Mouse (Mus musculus): ENCODE results near the gene Col1a1. TPM values are rescaled to one million over a fixed set of nuclear protein-coding genes. Genes with fewer than 3 reads are reported as not detected.
"Not testable (repeated sequence)": the region's sequence is repeated elsewhere in the genome, so short reads cannot be mapped to it uniquely, and the experiment has no call there.

The Col1a1 gene
- total RNA-seq, 2 experiments from 2014 or later: 39.7 to 59.5 TPM

DNA sequence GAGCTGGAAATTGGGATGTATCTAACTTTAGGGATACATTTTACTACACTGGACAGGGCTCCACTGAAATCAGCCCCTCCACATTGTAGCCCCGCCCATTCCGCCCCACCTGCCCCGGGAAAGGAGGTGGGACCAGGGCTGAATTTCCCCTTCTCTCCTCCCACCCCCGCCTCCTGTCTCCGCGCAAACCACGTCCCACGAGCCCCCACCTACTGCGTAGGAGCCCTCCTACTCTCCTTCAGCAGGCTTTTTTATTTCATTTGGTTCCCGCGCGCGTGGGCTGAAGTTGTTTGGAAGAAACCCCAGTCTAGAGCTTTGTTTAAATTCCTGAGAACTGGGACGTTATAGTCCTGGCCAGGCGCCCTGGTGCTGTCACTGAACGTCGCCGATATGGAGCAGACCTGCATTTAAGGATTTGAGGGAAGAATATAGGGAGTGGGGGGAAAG is 1.3 kb downstream of the Col1a1 start:
- DNase-seq (ENCODE audit: low spot score in 2 of 2): no peak

DNA sequence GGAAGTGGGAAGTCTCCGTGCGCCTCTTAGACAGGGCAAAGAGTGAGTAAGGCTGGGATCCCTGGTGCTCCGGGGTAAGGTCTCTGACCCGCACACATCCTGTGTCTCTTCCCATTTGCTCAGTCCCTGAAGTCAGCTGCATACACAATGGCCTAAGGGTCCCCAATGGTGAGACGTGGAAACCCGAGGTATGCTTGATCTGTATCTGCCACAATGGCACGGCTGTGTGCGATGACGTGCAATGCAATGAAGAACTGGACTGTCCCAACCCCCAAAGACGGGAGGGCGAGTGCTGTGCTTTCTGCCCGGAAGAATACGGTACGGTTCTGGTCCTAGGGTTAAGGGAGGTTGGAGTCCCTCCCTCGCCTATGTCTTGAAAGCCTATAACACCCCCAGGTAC is 1.8 kb downstream of the Col1a1 start:
- DNase-seq (ENCODE audit: low spot score in 2 of 2): no peak

DNA sequence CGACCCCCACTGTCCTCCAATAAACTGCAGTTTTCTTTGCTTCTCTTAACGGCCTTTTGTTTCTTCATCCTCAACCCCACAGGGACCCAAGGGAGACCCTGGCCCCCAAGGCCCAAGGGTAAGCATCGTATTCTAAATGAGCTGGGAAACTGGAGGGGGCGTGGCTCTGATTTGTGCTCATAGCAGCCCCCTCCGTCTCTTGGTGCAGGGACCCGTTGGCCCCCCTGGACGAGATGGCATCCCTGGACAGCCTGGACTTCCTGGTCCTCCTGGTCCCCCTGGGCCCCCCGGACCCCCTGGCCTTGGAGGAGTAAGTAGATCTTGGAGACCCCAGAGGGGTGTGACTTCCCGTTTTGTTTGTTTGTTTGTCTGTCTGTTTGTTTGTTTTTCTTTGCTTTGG is 2.3 kb downstream of the Col1a1 start:
- DNase-seq (ENCODE audit: low spot score in 2 of 2): no peak

DNA sequence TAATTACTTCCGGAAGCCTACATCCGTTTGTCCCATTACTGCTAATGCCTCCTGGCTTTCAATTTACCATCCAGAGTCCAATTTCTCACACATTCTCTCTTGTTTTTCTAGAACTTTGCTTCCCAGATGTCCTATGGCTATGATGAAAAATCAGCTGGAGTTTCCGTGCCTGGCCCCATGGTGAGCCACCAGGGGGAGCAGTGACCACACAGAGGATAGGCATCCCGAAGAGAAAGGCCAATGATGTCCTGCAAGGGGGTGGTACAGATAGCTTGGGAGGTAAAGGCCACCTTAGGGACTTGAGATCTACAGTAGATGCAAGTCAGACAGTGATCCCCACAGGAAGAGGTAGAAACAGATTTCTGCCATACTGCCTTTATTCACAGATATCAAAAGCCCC is 3.3 kb downstream of the Col1a1 start:
- DNase-seq (ENCODE audit: low spot score in 2 of 2): peak; percentile 78 to 84

DNA sequence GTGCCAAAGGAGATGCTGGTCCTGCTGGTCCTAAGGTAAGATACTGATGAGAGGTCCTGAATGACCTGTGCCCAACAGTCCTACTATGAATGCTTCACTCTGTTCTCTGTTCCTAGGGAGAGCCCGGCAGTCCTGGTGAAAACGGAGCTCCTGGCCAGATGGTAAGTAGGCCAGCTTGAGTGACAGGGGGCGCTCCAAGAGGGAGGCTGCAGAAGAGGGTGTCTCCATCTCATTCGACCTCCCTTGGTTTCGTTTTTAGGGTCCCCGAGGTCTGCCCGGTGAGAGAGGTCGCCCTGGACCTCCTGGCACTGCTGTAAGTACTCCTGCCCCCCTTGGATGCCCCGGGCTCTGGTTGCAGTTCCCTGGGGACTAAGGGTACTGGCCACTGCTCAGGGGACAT is 5.1 kb downstream of the Col1a1 start:
- DNase-seq (ENCODE audit: low spot score in 2 of 2): no peak

DNA sequence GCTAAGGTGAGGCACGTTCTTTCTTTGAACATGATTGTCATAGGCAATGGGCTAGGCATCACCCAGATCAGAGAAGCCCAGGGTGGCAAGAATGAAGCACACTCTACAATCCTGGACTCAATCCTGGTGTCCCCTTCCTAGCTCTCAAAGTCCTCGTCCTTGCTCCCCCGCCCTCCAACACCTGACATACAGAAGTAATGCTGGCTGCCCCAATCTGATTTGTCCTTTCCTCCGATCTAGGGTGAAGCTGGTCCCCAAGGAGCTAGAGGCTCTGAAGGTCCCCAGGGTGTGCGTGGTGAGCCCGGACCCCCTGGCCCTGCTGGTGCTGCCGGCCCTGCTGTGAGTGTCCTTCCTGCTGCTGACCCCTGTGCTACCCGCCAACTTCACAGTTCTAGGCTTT is 5.8 kb downstream of the Col1a1 start:
- DNase-seq (ENCODE audit: low spot score in 2 of 2): no peak

DNA sequence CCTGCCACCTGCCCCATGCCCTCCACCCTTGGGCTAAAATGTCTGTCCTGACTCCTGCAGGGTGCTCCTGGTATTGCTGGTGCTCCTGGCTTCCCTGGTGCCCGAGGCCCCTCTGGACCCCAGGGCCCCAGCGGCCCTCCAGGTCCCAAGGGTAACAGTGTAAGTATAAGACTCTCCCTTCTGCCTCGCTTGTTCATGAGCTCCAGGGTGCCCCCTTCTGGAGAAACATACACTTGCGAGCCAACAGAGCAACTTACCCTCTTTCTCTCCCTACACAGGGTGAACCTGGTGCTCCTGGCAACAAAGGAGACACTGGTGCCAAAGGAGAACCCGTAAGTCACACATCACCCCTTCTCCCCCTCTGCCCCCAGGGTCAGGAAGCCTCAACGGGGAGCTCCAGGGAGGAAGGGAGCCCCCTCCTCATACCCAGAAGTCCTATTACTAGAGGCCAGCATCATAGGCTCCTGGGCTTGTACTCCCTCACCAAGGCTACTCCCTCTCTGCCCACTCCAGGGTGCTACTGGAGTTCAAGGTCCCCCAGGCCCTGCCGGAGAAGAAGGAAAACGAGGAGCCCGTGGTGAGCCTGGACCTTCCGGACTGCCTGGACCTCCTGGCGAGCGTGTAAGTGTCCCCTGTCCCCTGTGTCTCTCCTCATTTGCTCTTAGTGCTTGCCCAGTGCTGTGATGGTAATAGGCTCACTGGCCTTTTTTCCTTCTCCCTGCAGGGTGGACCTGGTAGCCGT is 6.4 kb downstream of the Col1a1 start:
- no peak for DNase-seq (ENCODE audit: low spot score in 2 of 2)

DNA sequence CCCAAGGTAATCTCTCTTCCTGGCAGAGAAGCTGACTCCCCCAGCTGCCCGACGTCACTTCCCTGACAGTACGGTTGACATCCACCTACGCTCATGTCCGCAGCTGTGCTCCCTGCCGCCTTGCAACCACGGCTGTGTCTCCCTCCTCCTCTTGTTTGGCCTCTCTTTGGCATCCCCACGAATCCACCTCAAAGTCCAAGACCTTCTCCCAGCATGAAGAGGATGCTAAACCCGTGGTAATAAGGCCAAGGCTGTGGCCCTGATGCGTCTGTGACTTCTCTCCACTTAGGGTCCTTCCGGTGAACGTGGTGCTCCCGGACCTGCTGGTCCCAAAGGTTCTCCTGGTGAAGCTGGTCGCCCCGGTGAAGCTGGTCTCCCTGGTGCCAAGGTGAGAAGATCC is 7.0 kb downstream of the Col1a1 start:
- DNase-seq (ENCODE audit: low spot score in 2 of 2): no peak

DNA sequence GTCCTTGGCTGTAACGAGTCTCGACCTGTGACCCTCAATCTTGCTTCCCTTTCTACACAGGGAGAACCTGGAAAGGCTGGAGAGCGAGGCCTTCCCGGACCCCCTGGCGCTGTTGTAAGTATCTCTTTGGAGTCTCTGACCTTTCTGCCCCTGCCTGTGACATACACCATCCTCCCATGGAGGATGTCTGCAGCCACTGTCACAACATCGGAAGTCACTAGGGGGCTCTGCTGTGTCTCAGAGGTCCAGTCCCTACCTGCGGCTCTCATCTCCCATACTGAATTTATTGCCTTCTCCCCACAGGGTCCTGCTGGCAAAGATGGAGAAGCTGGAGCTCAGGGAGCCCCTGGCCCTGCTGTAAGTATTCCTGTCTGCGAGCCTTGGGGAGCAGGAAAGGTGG is 8.3 kb downstream of the Col1a1 start:
- no peak for DNase-seq (ENCODE audit: low spot score in 2 of 2)

DNA sequence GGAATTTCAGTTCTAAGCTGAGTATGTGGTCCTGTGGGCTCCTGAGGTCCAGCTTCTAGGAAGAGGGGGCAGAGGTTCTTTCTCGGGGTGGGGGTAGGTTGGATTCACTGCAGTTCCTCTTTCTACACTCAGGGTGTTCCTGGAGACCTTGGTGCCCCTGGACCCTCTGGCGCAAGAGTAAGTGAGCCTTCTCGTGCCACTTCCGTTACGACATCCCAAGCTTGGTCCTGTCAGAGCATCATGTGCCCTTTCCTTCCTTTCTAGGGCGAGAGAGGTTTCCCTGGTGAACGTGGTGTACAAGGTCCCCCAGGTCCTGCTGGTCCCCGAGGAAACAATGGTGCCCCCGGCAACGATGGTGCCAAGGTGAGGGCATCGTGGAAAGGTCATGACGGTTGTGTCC is 9.2 kb downstream of the Col1a1 start:
- no peak for DNase-seq (ENCODE audit: low spot score in 2 of 2)

DNA sequence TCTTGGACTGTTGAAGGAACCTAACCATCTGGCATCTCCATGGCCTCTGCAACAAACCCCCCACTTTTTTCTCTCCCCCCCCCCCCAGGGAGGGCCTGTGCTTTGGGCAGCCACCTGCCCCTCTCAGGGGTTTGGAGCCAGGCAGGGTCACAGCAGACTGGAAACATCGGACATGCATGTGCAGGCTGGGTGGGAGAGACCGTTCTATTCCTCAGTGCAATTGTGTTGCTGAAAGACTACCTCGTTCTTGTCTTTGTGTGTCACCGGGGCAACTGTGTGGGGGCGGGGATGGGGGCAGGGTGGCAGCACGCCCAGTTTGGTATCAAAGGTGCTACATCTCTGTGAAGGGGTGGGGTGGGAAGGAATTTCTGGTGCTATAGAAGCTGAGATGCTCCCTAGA is 16.1 kb downstream of the Col1a1 start:
- DNase-seq (ENCODE audit: low spot score in 2 of 2): no peak

DNA sequence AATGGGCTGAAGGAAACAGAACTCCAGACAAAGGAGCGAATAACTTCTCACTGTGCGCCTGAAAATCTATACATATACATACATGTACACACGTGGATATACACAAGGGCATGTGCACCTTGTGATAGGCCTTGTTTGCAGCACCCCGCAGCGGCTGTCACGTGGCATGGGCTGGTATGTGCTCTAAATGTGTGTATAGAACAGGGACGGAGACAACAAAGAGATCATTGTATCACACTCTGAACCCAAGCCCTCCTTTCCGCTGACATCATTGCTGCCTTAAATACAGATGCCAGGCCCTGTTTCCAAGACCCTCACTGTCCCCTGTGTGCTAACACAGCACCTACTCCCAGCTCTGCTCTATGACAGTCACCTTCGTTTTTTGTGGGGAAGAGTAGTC is 19.1 kb downstream of the Col1a1 start:
- no peak for DNase-seq (ENCODE audit: low spot score in 2 of 2)

DNA sequence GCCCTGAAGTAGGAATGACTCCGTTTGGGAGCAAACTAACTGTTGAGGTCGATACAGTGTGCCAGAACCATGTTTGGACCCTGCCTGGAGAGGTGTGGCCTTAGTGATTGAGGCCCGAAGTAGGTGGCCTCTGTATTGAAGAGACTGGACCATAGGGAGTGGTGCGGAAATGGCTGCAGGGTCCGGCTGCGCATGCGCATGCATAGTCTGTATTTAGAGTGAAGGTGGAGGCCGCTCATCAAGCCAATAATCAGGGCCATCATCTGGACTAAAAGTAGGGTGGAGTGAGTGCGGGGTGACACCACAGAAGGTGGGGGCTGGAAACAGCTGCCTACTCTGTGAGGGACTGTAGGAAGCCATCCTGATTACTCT is 21.7 kb downstream of the Col1a1 start:
- DNase-seq (ENCODE audit: low spot score in 2 of 2): no peak

DNA sequence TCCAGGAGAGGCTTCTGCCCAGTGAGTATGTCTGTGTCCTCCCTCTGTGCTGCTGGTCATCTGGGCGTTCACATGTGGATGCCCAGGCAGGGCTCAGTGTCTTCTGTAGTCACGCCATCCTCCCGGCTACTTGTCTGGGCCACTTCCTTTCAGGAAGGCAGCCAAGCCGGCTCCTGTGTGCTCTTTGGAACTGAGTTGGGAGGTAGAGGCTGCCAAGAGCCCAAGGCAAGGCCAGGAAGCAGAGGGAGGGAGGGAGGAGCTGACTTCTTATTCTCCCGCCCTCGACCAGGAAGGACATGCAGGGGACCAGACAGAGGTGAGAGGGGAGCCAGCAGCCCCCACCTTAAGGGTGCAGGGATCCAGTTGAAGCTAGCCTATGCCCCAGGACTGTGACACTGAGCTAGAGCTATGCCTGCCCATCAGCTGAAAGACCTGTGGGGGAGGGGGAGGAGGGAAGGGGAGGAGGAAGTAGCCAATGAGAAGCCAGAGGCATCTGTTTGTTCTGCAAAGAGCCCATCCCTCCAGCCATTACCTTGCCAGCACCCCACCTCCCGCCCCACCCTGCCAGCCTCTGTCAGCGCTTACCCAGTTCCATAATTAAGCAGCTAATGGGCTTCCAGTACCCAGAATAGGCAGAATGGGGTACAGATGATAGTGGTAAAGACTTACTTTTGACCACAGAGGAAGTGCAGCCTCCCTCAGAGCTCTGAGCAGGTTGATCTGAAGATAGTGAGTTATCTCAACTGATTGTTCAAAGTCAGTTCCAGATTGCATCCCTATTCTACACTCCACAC is 22.2 kb downstream of the Col1a1 start:
- peak; percentile 50 to 64 for DNase-seq (ENCODE audit: low spot score in 2 of 2)

DNA sequence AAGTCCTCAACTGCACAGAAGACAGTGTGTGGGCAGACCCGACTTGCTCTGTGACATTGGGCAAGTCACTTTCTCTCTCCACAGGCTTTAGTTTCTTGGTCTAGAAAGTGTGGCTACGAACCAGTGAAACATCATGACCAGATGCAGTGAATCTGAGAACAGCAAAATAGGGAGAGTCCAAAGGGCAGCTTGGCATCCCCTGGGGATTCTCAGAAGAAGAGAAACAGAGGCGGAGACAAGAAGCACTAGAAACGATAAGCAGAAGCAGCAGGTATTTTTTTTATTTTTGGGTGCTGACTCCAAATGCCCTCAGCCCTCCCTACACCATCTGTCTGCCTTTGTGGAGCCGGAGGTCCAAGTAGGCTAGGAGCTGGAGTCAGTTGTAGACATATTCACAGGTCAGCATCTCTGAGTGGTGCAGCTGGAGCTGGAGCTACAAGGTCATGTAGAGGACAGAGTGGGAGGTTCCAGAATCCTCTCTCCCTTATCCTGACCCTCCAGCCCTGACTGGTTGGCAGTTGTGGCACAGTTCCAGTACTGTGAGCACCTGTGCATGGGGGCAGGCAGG is 26.6 kb downstream of the Col1a1 start:
- no peak for DNase-seq (ENCODE audit: low spot score in 2 of 2)

DNA sequence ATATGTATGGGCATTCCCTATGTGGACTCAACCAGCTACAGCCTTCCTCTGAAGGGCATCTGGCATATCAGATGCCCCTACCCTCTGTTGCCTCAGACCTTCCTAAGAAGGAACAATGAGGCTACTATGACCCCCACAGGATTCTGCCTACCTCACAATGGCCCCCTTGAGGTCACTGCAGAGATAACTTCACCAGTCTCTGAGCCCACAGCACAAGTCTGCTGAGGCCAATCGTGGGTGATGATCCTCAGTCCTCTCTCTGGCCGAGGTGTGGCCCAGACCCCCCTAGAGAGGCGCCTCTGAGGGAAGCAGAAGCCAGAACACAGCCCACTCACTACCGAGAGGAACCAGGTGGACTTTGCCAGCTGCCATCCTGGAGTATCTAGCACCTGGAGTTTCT is 31.4 kb downstream of the Col1a1 start, which contains the start of gene Hils1:
TSS of gene Hils1 (plus strand) at position 175 of the 400 bp plus-strand sequence.
- no peak for DNase-seq (ENCODE audit: low spot score in 2 of 2)

DNA sequence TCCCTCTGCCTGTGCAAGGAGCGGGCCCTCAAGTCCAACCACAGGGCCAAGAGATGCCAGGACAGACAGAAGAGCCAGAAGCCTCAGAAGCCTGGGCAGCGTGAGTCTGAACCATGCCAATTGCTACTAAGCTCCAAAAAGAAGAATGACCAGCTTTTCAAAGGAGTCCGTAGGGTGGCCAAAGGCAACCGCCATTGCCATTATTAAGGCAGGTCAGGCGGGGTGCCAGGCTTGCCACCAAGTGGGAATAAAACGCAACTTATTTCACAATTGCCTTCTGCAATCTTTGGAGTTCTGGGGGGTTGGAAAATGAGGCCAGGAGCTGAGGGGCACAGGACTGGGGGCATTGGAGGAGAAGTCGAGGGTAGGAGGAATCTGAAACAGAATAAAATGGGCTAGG is 32.2 kb downstream of the Col1a1 start:
- peak; percentile 16 to 47 for DNase-seq (ENCODE audit: low spot score in 2 of 2)

DNA sequence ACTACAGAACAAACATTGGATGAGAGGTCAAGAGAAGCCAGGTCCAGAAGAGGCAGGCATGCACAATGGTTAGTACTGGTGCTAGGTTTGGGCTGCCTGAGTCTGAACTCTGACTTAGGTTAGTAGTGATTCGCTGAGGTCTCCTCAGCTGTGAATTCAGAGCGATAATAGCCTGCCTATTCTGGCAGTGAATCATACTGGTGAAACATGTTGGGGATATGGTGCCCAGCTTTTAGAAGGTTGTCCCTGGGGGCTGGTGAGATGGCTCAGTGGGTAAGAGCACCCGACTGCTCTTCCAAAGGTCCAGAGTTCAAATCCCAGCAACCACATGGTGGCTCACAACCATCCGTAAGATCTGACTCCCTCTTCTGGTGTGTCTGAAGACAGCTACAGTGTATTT is 33.7 kb downstream of the Col1a1 start:
- not testable (repeated sequence) for DNase-seq (ENCODE audit: low spot score in 2 of 2)

DNA sequence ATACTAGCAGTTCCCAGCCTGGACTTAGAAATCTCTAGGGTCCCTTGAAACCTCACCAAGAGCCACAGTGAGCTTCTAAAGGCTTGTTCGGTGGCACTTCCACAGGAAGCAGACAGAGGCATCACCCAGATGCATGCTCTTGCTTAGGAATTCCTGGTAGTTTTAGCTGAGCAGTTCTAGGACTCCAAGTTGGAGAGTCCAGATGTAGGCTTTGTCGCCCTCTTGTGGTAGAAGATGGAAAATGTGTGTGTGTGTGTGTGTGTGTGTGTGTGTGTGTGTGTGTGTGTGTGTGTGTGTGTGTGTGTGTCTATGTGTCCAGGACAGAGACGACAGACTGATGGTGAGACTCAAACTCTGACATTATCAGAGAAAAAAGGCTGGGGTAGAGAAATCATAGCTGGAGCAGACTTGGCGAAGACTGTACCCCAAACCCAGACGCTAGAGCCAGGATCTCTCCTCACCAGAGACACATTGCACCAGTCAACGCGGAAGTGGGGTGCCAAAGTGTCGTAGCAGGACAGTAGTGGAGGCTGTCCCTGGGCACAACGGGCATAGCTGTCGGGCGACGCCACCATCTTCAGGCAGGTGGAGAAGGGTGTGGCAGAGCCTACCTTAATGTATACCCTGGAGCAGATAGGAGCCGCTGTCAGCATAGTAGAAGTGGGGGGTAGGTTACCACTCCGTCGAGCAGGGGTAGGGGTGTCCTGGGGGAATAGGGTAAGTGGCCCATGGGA is 34.4 kb downstream of the Col1a1 start:
- peak; percentile 84 to 86 for DNase-seq (ENCODE audit: low spot score in 2 of 2)

DNA sequence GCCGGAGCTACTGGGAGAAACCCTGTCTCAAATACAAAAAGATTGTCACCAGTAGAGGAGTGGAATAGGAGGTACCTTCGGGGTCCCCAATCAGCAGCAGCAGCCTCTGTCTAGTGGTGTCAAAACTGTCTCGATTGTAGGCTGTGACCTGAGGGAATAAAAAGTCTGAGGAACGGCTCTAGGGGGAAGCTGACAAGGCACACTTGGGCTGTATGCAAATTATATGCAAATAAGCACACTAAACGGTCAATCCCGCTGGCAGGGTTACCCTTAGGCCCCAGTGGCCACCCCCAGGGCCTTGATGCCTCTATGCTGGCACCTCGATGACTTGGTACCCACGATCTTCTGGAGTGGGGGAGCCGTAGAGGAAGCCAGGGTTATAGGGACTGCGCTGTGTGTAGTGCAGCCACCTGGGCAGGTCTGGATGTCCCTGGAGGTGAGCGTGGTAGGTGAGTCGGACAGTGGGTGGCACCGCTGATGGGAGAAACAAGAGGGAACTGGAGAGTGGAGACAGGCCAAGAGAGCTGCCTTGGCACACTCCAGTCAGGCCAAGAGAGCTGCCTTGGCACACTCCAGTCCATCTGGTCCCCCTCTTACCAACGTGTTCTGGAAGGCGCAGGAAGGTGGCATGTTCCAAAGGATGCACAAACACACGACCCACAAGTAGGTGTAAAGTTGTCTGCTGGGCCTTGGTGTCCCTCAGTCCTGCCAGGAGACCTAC is 36.0 kb downstream of the Col1a1 start:
- DNase-seq (ENCODE audit: low spot score in 2 of 2): no peak

DNA sequence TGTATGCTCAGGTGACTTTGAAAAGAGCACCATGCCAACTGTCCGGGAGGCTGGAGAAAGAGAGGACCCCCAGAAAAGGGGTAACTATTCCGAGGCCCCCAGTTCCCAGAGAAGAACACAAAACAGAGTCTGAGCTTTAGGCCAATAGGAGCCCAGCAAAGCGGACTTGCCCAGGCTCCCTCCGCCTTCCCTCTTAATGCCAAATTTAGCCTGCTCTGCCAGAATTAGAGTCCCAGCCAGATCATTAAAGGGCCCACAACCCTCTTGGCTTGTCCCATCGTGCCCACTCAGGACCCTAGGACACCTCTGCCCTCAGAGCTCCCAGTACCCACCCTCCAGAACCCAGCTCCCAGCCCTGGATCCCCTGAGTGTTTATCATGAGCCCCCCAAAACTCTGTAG is 36.9 kb downstream of the Col1a1 start:
- no peak for DNase-seq (ENCODE audit: low spot score in 2 of 2)

Measured in layer of hippocampus, postnatal 14 days (tissue).